Mouse (Mus musculus): Measurements from ENCODE around the gene Cox6a2.

The Cox6a2 gene

GRCm38 (mm10) chr7:128206152-128206551 lies at the start of gene Cox6a2:
Gene Cox6a2 (minus strand): TSS chr7:128206387.
- DNase-seq (ENCODE audit: low spot score) = no peak

- DNase-seq (ENCODE audit: low spot score) = no peak
Observed at GRCm38 (mm10) chr7:128255757-128256156, 49.6 kb upstream of the Cox6a2 start.

GRCm38 (mm10) chr7:128254978-128255377 lies 48.8 kb upstream of the Cox6a2 start:
- DNase-seq (ENCODE audit: low spot score) = no peak

GRCm38 (mm10) chr7:128252609-128253008 lies 46.4 kb upstream of the Cox6a2 start:
- no peak for DNase-seq (ENCODE audit: low spot score)

GRCm38 (mm10) chr7:128251946-128252345 lies 45.8 kb upstream of the Cox6a2 start:
- DNase-seq (ENCODE audit: low spot score) = no peak

GRCm38 (mm10) chr7:128249998-128250397 lies 43.8 kb upstream of the Cox6a2 start:
- no peak for DNase-seq (ENCODE audit: low spot score)

- no peak for DNase-seq (ENCODE audit: low spot score)
Observed at GRCm38 (mm10) chr7:128248081-128249042, 42.2 kb upstream of the Cox6a2 start.

GRCm38 (mm10) chr7:128247443-128247842 lies 41.3 kb upstream of the Cox6a2 start:
- peak; percentile 91 for DNase-seq (ENCODE audit: low spot score)

GRCm38 (mm10) chr7:128246496-128247391 lies 40.6 kb upstream of the Cox6a2 start, which contains the start of gene Tgfb1i1:
Gene Tgfb1i1 (plus strand): TSS chr7:128246812.
- peak; percentile 67 for DNase-seq (ENCODE audit: low spot score)

GRCm38 (mm10) chr7:128245547-128245946 lies 39.4 kb upstream of the Cox6a2 start:
- DNase-seq (ENCODE audit: low spot score) = no peak

GRCm38 (mm10) chr7:128244410-128245025 lies 38.3 kb upstream of the Cox6a2 start:
- DNase-seq (ENCODE audit: low spot score) = no peak

- DNase-seq (ENCODE audit: low spot score) = no peak
Observed at GRCm38 (mm10) chr7:128243921-128244320, 37.7 kb upstream of the Cox6a2 start.

GRCm38 (mm10) chr7:128242331-128242730 lies 36.1 kb upstream of the Cox6a2 start:
- no peak for DNase-seq (ENCODE audit: low spot score)

- DNase-seq (ENCODE audit: low spot score) = no peak
Observed at GRCm38 (mm10) chr7:128240131-128240784, 34.1 kb upstream of the Cox6a2 start.

- peak; percentile 47 for DNase-seq (ENCODE audit: low spot score)
Observed at GRCm38 (mm10) chr7:128238991-128239390, 32.8 kb upstream of the Cox6a2 start.

GRCm38 (mm10) chr7:128237927-128238778 lies 32.0 kb upstream of the Cox6a2 start, which contains the start of gene 9130023H24Rik:
Gene 9130023H24Rik (minus strand): TSS chr7:128238031.
- peak; percentile 100 for DNase-seq (ENCODE audit: low spot score)

GRCm38 (mm10) chr7:128237593-128237926 lies 31.4 kb upstream of the Cox6a2 start:
- DNase-seq (ENCODE audit: low spot score) = no peak

GRCm38 (mm10) chr7:128236856-128237592 lies 30.8 kb upstream of the Cox6a2 start, which contains the start of gene Armc5:
Gene Armc5 (plus strand): TSS chr7:128237342.
- peak; percentile 82 for DNase-seq (ENCODE audit: low spot score)

GRCm38 (mm10) chr7:128236426-128236825 lies 30.2 kb upstream of the Cox6a2 start:
- no peak for DNase-seq (ENCODE audit: low spot score)

GRCm38 (mm10) chr7:128235481-128235880 lies 29.3 kb upstream of the Cox6a2 start:
- no peak for DNase-seq (ENCODE audit: low spot score)

Measured in urinary bladder, postnatal 14 days (tissue).